Mouse (Mus musculus) gonadal fat pad, adult 2 months (tissue): ENCODE results near the gene Ankmy2. TPM values are rescaled to one million over a fixed set of nuclear protein-coding genes. Genes with fewer than 3 reads are reported as not detected.

Experiments used
- polyA plus RNA-seq: library from polyadenylated mRNA; depleted of rRNA; stranded (reverse); fragments of >200 nt; gene quantifications from 2 replicates; pipeline ENCODE4 v1.2.3, GENCODE M21; 2012; rRNA removed

Gene Ankmy2
- polyA plus RNA-seq, 1 experiment = 13.6 TPM

Other genes with a start within 250 kb of the Ankmy2 start
- 0.19 and 0.70 TPM in 2 replicates for gene Agr3, start 231.5 kb upstream of the Ankmy2 start, polyA plus RNA-seq
- gene Agr2, start 164.2 kb upstream of the Ankmy2 start, polyA plus RNA-seq = 62.3 and 139 TPM in 2 replicates
- gene Tspan13, start 114.6 kb upstream of the Ankmy2 start, polyA plus RNA-seq = 60.8 and 108 TPM in 2 replicates
- gene Bzw2, start 966 bp downstream of the Ankmy2 start, polyA plus RNA-seq = 12.5 and 13.0 TPM in 2 replicates
- 0.16 TPM in 1 of 2 replicates, not detected in the other for gene Lrrc72, start 96.3 kb downstream of the Ankmy2 start, polyA plus RNA-seq
- gene Sostdc1, start 157.0 kb downstream of the Ankmy2 start, polyA plus RNA-seq = 0.23 and 0.66 TPM in 2 replicates
- 2.0 and 2.1 TPM in 2 replicates for gene Ispd, start 224.3 kb downstream of the Ankmy2 start, polyA plus RNA-seq
- gene D630036H23Rik, start 225.1 kb downstream of the Ankmy2 start, polyA plus RNA-seq = 2.7 and 5.0 TPM in 2 replicates